Mouse (Mus musculus) bone marrow, adult 2 months (tissue): ENCODE measurements around the gene Serpina5.

Experiments
- CTCF ChIP-seq: fragments of 200-500 bp; IDR thresholded peaks from 2 replicates; pipeline ENCODE4 v1.5.1; 2011; ENCODE audit warnings: low read length, control low read depth; ENCODE audit not compliant: control insufficient read depth, insufficient read depth
- POLR2A ChIP-seq: fragments of 200-500 bp; IDR thresholded peaks from 2 replicates; pipeline ENCODE4 v1.6.1; 2011; ENCODE audit warnings: low read depth, mild to moderate bottlenecking, control low read depth, low read length, borderline replicate concordance; ENCODE audit not compliant: control insufficient read depth

- TF ChIP-seq CTCF (no peak), POLR2A (no peak)
Observed at GRCm38 (mm10) chr12:104072286-104072685, 28.6 kb upstream of the Serpina5 start.
